Mouse (Mus musculus) 3T3-L1 (cell line): ENCODE data around the gene Vmn1r211.
"Not testable (repeated sequence)": the region's sequence is repeated elsewhere in the genome, so short reads cannot be mapped to it uniquely, and the experiment has no call there.

Source experiments
- DNase-seq: peaks from one replicate; pipeline ENCODE4 v3.0.0-alpha.2; 2015; ENCODE audit warnings: low read depth, low spot score

The Vmn1r211 gene

DNA sequence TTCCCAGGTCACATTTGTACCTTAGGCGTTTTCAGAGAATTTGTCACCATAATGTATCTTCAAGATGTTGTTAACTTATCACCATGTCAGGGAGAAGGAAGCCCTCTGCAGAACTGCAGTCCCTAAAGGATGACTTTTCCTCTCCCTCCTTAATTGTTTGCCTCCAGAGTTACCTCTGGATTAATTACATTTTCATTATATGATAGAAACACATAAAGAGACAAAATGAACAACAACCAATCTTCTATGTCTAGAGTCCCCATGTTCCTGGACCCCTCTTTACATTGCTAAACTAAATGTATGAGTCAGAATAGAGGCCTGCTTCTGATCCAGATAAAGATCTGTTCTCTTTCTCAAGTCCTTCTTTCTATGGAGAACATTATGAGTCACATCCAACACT, at the start of gene Vmn1r211:
Vmn1r211 (minus strand) TSS at position 101 of the 400 bp plus-strand sequence.
- no peak for DNase-seq

DNA sequence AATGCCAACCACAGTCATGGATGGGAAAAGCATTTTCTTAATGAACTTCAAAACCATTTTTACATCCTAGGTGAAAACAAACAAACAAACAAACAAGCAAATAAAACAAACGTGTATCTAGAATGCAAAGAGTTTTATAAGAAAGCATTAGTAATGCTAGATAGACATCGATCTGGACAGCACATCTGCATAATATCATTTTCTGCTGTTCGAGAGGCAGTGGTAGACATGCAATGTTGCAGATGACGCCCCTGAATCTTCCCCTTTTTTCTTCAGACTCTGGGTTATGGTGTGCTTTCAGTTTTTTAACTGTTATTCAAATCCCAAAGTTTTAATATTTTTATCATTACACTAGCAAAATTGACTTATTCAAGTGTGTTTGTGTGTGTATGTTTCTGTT, 26.7 kb upstream of the Vmn1r211 start, which contains the start of gene Vmn1r212:
Vmn1r212 (minus strand) TSS at position 101 of the 400 bp plus-strand sequence.
- DNase-seq = no peak

DNA sequence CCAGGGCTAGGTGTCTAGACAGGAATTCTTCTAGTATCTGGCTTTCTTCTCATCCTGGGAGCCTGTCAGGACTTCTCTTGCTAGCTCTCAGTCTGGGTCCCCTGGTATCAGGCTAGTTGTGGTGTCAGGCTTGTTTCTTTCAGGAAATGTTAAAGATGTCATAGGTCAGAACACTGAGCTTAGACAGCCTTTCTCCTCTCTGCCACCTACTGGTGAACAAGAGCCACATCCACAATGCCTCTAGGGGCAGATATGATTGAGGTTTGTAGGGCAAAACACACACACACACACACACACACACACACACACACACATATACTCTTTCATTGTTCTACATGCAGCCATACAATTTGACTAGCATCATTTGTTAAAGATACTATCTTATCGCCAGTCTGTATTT, 21.9 kb upstream of the Vmn1r211 start:
- no peak for DNase-seq

DNA sequence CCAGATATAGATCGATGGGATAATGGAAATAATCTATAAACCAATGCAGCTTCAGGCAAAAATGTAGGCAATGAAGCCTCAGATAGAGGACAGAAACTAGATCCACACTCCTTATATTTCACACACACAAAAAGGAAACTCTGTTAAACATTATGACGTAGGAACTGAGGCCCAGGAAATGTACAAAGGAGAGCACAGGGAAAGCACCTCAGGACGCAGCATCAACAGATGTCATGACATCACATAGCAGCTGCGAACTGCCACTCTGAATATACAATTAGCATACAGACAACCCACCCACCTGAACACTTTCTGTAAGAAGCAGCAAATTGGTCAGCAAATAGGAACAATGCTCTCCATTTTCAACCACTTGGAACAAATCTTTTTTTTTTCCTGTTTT, 2.6 kb downstream of the Vmn1r211 start:
- DNase-seq = no peak

DNA sequence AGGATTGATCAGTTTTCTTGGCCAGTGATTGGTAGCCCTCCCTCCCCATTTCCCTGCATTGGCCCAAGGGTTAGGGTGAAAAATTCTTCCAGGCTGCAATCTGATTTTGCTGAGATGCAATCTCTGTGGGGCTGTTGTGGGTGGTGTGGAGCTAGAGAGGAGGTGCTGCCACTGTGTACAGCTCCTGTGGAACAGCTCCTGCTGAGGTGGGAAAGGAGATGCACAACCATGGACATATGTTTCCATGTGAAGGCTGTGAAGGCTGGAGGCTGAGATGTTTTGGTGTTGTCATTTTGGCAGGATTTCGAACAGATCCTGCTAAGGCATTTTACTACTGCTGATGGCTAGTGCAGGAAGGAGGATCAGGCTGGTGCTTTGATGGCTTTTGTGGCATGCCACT, 10.6 kb downstream of the Vmn1r211 start:
- no peak for DNase-seq

DNA sequence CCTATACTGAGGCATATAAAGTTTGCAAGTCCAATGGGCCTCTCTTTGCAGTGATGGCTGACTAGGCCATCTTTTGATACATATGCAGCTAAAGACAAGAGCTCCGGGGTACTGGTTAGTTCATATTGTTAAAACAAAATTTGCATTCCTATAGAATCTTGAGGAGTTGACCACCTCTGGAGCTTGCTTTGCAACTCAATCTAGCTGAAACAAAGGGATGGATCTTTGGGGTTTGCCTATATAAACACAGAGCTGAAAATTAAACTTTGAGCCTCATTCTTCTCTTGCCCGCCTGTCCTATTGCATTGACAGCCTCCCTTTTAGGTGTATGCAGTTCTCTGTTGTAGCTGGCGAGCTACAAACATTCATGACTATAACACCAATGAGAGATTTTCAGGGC, 13.1 kb downstream of the Vmn1r211 start:
- DNase-seq = not testable (repeated sequence)

DNA sequence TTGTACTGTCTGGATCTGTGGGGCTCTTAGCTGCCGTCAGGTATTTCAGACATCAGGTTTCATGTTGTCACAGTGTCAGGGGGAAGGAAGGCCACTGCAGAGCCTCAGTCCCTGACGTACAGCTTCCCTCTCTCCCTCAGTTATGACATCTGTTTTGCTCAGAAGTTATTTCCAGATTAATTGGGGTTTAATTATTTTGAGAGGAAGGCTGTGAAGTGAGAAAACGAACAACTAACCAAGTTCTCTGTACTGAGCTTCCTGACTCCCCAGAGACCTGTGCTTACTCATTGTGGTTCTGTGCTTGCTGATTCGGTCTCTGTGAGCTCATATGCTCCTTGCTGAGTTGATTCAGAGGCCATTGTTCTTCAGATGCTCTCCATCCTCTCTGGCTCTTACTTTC, 26.1 kb downstream of the Vmn1r211 start, which contains the start of gene Vmn1r210:
Vmn1r210 (minus strand) TSS at position 101 of the 400 bp plus-strand sequence.
- DNase-seq = peak; percentile 1

DNA sequence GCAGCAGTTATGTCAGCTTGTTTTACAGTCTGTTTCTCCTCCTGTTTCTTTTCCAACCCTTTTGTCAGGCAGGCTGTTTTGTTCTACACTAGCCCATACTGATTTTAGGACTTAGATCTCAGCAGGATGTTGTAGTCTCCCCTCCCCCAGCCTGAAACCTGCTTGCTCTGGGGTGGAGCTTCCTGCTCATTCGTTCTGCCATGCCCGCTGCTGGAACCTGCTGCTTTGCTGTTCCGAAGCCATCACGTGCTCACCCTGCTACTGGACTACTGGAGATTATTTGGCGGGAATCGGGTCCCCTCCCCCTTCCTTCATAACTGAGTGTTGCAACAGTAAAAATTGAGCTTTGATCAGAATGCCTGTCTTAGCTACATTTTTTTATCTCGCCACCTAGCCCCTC, 28.0 kb downstream of the Vmn1r211 start:
- not testable (repeated sequence) for DNase-seq

DNA sequence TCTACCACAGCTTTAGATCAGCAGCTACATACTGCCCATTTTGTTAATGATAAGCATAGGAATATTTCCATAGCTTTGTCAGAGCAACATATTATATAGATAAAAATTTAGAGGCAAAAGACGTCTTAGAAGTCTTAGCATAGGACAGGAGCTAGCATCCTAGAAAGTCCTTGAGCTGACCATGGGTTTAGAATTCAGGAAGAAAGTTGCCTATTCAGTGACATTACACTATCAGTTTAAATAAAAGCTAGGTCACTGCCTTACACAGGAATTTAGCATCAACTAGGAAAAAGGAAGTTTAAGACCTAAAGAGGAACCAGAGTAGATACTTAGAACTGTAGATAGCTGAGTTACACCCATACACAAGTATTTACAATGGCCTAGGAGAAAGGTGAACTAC, 35.8 kb downstream of the Vmn1r211 start:
- not testable (repeated sequence) for DNase-seq

DNA sequence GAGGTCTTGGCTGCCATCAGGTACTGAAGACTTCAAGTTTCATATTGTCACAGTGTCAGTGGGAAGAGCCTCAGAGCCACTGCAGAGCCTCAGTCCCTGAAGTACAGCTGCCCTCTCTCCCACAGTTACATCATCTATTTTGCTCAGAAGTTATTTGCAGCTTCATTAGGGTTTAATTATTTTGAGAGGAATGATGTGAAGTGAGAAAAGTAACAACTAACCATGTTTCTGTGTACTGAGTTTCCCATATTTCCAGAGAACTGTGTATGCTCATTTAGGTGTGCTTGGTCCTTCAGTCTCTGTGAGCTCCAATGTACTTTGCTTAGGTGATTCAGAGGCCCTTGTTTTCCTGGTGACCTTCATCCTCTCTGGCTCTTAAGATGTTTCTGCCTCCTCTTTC, 47.8 kb downstream of the Vmn1r211 start, which contains the start of gene Vmn1r209:
Vmn1r209 (minus strand) TSS at position 101 of the 400 bp plus-strand sequence.
- DNase-seq = not testable (repeated sequence)
